Mouse (Mus musculus): ENCODE measurements around the gene Ankrd27. TPM values are rescaled to one million over a fixed set of nuclear protein-coding genes. Genes with fewer than 3 reads are reported as not detected.
A peak's percentile ranks its signal among the peaks of the same experiment; 100 is the strongest.

Ankrd27 gene
- polyA plus RNA-seq, 1 experiment = 12.8 TPM

DNA sequence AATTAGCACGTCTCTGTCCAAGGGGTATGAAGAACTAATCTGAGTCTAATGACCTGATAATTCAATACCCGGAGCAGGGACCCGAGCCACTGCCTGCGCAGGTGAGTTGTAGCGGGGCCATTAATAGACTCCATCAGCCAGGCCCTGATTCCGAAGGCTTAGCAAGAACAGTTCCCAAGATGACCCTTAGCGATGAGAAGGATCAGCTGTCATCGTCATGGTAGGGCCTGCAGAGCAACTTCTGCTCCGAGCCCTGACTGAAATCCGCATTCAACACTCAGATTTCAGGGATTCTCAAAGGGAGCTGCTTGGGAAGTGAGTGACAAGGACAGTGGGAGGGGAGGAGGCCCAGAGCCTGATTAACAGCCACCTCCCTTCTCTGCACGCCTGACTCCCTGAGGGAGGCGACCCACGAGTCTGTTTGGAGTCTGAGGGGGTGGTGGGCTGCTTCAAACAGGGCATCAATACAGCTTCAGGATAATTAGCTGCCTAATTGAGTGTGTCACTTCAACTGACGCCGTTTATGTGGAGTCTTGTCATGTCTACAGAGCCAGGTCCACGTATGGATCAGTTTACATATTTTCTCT, 77.8 kb downstream of the Ankrd27 start:
- no peaks in the 10 kb centered on the region for H3K36me3 ChIP-seq (ENCODE audit: control insufficient read depth, insufficient read depth, low read length)
- H3K4me3 ChIP-seq (ENCODE audit: control insufficient read depth, low read depth, low read length) = no peak overlapping the region
- peaks cover 4% of the 10 kb centered on the region for H3K4me1 ChIP-seq (ENCODE audit: control insufficient read depth, insufficient read depth, low read length)
- TF ChIP-seq POLR2A (IDR thresholded peaks at IDR 0.05; ENCODE audit: control insufficient read depth, low read depth, low read length) (no peak), CTCF (IDR thresholded peaks at IDR 0.05; ENCODE audit: control insufficient read depth, insufficient read depth, insufficient replicate concordance, low read depth, low read length) (no peak)
- H3K27ac ChIP-seq (ENCODE audit: control insufficient read depth, insufficient read depth, low read depth, low read length) = no peak overlapping the region
- no peaks in the 10 kb centered on the region for H3K27me3 ChIP-seq (ENCODE audit: control insufficient read depth, insufficient read depth, low read length)

DNA sequence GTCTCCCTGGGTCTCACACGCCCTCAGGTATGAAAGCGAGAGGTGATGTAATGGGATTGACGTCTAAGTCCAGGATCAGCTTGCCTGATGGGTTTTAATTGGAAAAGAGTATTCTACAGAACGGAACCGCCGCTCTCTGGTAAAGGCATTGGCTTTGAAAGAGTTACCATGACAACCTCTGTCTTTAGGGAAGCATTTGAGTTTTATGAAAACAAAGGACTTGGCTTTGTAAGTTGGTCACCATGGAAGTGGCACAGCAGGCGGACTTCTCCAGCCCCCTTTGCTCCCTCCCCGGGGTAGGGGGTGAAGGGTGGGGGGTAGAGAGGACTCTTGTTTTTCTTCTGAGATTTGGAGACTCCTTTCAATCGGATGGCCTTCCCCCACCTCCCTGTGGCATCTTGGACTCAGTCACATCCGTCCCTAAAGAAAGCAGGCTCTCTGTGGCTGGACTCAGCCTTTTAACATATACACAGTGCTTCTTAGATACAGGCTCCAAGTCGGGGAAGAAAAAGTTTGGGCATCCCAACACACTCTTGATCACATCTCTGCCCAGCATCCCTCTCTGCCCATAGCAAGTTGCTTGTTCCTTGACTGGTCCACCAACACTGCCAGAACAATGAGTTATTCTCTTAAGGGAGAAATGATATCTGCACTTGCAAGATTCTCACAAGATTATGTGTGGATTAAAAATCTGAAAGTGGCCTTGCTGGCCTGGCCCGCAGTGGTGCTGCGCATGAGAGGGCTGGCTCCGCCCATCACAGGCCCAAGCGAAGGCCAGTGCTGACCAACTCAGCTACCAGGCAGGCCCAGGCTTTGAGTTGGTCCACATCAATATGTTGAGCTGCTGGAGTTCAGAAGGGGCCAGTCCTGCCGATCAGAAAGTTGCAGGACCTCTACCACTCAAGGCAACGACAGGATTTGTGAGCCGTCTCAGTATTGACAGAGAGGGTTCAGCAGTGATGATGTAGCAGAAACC, 82.3 kb downstream of the Ankrd27 start:
- TF ChIP-seq POLR2A (IDR thresholded peaks at IDR 0.05; ENCODE audit: control insufficient read depth, low read depth, low read length) = no peak
- TF ChIP-seq CTCF (IDR thresholded peaks at IDR 0.05; ENCODE audit: control insufficient read depth, insufficient read depth, insufficient replicate concordance, low read depth, low read length) = no peak
- Histone ChIP-seq H3K27me3 (ENCODE audit: control insufficient read depth, insufficient read depth, low read length) (no peaks in the 10 kb centered on the region), H3K27ac (ENCODE audit: control insufficient read depth, insufficient read depth, low read depth, low read length) (no peak overlapping the region), H3K4me3 (ENCODE audit: control insufficient read depth, low read depth, low read length) (no peak overlapping the region), H3K36me3 (ENCODE audit: control insufficient read depth, insufficient read depth, low read length) (no peaks in the 10 kb centered on the region), H3K4me1 (ENCODE audit: control insufficient read depth, insufficient read depth, low read length) (no peaks in the 10 kb centered on the region)

DNA sequence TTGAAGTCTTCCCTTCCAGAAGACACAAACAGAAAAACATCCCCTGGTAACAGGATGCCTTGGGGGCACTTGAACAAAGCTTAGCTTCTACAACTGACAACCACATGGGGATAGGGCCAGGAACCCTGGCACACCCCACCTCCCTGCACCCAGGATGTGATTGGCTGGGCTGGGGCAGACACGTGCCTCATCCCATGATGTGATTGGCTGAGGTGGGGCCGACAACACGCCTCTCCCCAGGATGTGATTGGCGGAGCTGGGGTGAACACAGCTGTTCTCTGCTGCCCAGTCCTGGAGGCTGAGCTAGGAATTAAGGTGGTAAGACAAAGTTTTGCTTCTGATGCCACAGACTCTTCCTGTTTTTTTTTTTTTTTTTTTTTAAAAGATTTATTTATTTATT, 92.9 kb downstream of the Ankrd27 start:
- Histone ChIP-seq H3K27me3 (ENCODE audit: control insufficient read depth, insufficient read depth, low read length) (no peaks in the 10 kb centered on the region), H3K27ac (ENCODE audit: control insufficient read depth, insufficient read depth, low read depth, low read length) (no peak overlapping the region), H3K4me1 (ENCODE audit: control insufficient read depth, insufficient read depth, low read length) (no peaks in the 10 kb centered on the region), H3K36me3 (ENCODE audit: control insufficient read depth, insufficient read depth, low read length) (no peaks in the 10 kb centered on the region), H3K4me3 (ENCODE audit: control insufficient read depth, low read depth, low read length) (no peak overlapping the region)
- TF ChIP-seq CTCF (IDR thresholded peaks at IDR 0.05; ENCODE audit: control insufficient read depth, insufficient read depth, insufficient replicate concordance, low read depth, low read length) (no peak), POLR2A (IDR thresholded peaks at IDR 0.05; ENCODE audit: control insufficient read depth, low read depth, low read length) (no peak)

DNA sequence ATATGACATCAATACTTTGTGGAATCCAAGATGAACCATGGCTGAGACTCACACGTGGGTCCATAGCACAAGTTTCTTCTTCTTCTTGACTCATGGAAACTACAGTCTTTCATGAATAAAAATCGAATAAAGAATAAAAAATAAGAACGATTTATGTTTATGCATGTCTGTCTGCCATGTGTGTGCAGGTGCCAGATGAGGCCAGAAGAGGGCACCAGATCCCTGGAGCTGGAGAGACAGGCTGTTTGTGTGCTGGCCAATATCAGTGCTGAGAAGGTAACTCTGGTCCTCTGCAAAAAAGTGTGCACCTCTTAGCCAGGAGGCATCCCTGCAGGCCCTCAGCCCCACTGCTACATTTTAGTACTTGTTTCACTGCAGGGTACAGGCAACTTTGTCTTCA, 95.5 kb downstream of the Ankrd27 start:
- TF ChIP-seq POLR2A (IDR thresholded peaks at IDR 0.05; ENCODE audit: control insufficient read depth, low read depth, low read length) = no peak
- peak; percentile 53; the same call in 1 of the 2 replicates for TF ChIP-seq CTCF (IDR thresholded peaks at IDR 0.05; ENCODE audit: control insufficient read depth, insufficient read depth, insufficient replicate concordance, low read depth, low read length)
- H3K27me3 ChIP-seq (ENCODE audit: control insufficient read depth, insufficient read depth, low read length) = no peaks in the 10 kb centered on the region
- no peak overlapping the region for H3K4me3 ChIP-seq (ENCODE audit: control insufficient read depth, low read depth, low read length)
- no peaks in the 10 kb centered on the region for H3K36me3 ChIP-seq (ENCODE audit: control insufficient read depth, insufficient read depth, low read length)
- H3K27ac ChIP-seq (ENCODE audit: control insufficient read depth, insufficient read depth, low read depth, low read length) = no peak overlapping the region
- peaks cover 7% of the 10 kb centered on the region for H3K4me1 ChIP-seq (ENCODE audit: control insufficient read depth, insufficient read depth, low read length)

DNA sequence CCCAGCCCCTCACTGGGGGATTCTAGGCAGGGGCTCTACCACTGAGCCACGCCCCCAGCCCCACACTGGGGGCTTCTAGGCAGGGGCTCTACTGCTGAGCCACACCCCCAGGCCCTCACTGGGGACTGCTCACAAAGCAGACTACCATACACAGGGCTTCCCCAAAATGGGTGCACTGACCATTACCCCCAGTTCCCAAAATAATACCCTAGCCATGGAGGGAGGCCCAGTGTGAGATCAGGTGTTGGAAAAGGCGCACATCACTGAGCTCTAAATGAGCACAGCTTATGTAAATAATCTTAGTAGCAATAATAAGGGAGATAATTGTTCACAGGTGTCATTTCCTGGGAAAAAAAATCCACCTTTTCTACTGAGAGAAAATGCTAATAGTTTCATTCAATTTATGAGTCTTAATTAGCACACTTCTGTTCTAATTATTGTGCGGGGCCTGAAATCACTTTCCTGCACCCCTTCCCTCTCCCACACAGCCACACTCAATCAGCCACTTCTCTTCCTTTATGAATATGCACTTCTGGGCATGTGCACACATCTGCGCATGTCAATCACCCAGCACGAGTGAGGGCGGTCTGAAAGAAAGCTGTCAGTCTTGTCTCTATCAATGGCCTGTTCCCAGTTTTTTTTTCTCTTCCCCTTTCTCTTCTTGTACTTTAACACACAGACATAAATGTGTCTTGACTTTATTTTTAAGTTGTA, 97.5 kb downstream of the Ankrd27 start:
- Histone ChIP-seq H3K4me1 (ENCODE audit: control insufficient read depth, insufficient read depth, low read length) (peaks cover 17% of the 10 kb centered on the region), H3K27me3 (ENCODE audit: control insufficient read depth, insufficient read depth, low read length) (no peaks in the 10 kb centered on the region), H3K4me3 (ENCODE audit: control insufficient read depth, low read depth, low read length) (no peak overlapping the region), H3K36me3 (ENCODE audit: control insufficient read depth, insufficient read depth, low read length) (no peaks in the 10 kb centered on the region), H3K27ac (ENCODE audit: control insufficient read depth, insufficient read depth, low read depth, low read length) (no peak overlapping the region)
- TF ChIP-seq POLR2A (IDR thresholded peaks at IDR 0.05; ENCODE audit: control insufficient read depth, low read depth, low read length) (no peak), CTCF (IDR thresholded peaks at IDR 0.05; ENCODE audit: control insufficient read depth, insufficient read depth, insufficient replicate concordance, low read depth, low read length) (no peak)

DNA sequence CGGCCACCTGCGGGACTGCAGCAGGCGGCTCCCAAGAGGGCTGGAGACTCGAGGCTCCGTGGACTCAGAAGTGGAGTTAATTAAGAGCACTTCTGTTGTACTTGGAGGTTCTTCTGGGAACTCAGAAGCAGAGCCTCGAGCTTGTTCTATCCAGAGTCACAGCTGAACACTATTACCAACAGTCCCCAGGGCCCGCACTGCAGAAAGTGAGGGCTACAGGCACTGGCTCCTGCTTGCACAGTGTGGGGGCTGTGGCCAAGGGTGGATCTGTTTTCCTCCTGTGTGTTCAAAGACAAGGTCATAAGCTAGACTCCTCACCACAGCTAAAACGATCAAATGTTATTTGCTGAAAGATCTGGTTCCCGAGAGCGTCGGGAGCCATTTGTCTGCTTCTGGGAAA, 100.2 kb downstream of the Ankrd27 start:
- no peak for TF ChIP-seq POLR2A (IDR thresholded peaks at IDR 0.05; ENCODE audit: control insufficient read depth, low read depth, low read length)
- TF ChIP-seq CTCF (IDR thresholded peaks at IDR 0.05; ENCODE audit: control insufficient read depth, insufficient read depth, insufficient replicate concordance, low read depth, low read length) = no peak
- Histone ChIP-seq H3K27ac (ENCODE audit: control insufficient read depth, insufficient read depth, low read depth, low read length) (peak overlapping the region; percentile 72), H3K27me3 (ENCODE audit: control insufficient read depth, insufficient read depth, low read length) (no peaks in the 10 kb centered on the region), H3K4me1 (ENCODE audit: control insufficient read depth, insufficient read depth, low read length) (peaks cover 17% of the 10 kb centered on the region), H3K4me3 (ENCODE audit: control insufficient read depth, low read depth, low read length) (no peak overlapping the region; the same call in 1 of the 2 replicates), H3K36me3 (ENCODE audit: control insufficient read depth, insufficient read depth, low read length) (no peaks in the 10 kb centered on the region)

DNA sequence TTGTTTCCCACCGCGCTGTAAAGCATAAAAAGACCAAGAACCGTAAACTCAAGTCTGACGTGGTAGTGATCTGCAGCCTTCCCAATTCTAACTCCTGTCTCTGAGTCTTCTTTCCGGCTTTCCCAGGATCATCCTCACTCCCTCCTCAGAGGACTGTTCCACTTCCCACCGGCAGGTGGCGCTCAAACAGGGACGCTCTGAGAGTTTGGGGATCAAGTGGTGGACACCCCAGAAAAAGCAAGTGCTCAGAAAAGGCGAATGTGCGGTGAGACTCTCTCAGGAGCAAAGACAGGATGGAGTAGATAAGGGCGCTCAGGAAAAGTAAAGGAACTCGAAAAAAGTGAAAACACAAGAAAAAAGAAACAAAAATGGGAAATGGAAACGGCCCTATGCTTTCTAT, 100.7 kb downstream of the Ankrd27 start:
- Histone ChIP-seq H3K36me3 (ENCODE audit: control insufficient read depth, insufficient read depth, low read length) (no peaks in the 10 kb centered on the region), H3K27ac (ENCODE audit: control insufficient read depth, insufficient read depth, low read depth, low read length) (peak overlapping the region; percentile 72), H3K4me3 (ENCODE audit: control insufficient read depth, low read depth, low read length) (peak overlapping the region; percentile 36), H3K27me3 (ENCODE audit: control insufficient read depth, insufficient read depth, low read length) (no peaks in the 10 kb centered on the region), H3K4me1 (ENCODE audit: control insufficient read depth, insufficient read depth, low read length) (peaks cover 17% of the 10 kb centered on the region)
- peak; percentile 94 for TF ChIP-seq CTCF (IDR thresholded peaks at IDR 0.05; ENCODE audit: control insufficient read depth, insufficient read depth, insufficient replicate concordance, low read depth, low read length)
- TF ChIP-seq POLR2A (IDR thresholded peaks at IDR 0.05; ENCODE audit: control insufficient read depth, low read depth, low read length) = no peak

Data from testis, adult 2 months (tissue).